Mouse (Mus musculus) frontal cortex, postnatal 14 days (tissue): ENCODE measurements around the gene Txk.

ENCODE experiments used
- DNase-seq, 2 experiments: peaks; one replicate each; pipeline ENCODE4 v3.0.0; 2022; ENCODE audit warnings: low spot score in 2 of 2

The Txk gene

GRCm38 (mm10) chr5:72752585-72752984 is at the start of gene Txk:
Gene Txk (minus strand): TSS chr5:72752777.
- no peak for DNase-seq

GRCm38 (mm10) chr5:72798563-72798962 is 46.0 kb upstream of the Txk start:
- no peak for DNase-seq

- DNase-seq: no peak
Observed at GRCm38 (mm10) chr5:72796186-72796613, 43.6 kb upstream of the Txk start.

- no peak for DNase-seq
Observed at GRCm38 (mm10) chr5:72793309-72793850, 40.8 kb upstream of the Txk start.

GRCm38 (mm10) chr5:72791789-72792188 is 39.2 kb upstream of the Txk start:
- DNase-seq: no peak

- no peak for DNase-seq
Observed at GRCm38 (mm10) chr5:72791386-72791785, 38.8 kb upstream of the Txk start.

GRCm38 (mm10) chr5:72785451-72785850 is 32.9 kb upstream of the Txk start:
- no peak for DNase-seq

- no peak for DNase-seq
Observed at GRCm38 (mm10) chr5:72784719-72785118, 32.1 kb upstream of the Txk start.

- DNase-seq: no peak
Observed at GRCm38 (mm10) chr5:72783957-72784356, 31.4 kb upstream of the Txk start.

- no peak for DNase-seq
Observed at GRCm38 (mm10) chr5:72783123-72783522, 30.5 kb upstream of the Txk start.

- no peak for DNase-seq
Observed at GRCm38 (mm10) chr5:72781776-72782175, 29.2 kb upstream of the Txk start.

- no peak for DNase-seq
Observed at GRCm38 (mm10) chr5:72776595-72776994, 24.0 kb upstream of the Txk start.

- DNase-seq: no peak
Observed at GRCm38 (mm10) chr5:72776127-72776526, 23.6 kb upstream of the Txk start.

GRCm38 (mm10) chr5:72769841-72770240 is 17.3 kb upstream of the Txk start:
- no peak for DNase-seq

- no peak for DNase-seq
Observed at GRCm38 (mm10) chr5:72763546-72763945, 11.0 kb upstream of the Txk start.

GRCm38 (mm10) chr5:72763025-72763424 is 10.4 kb upstream of the Txk start:
- no peak for DNase-seq

GRCm38 (mm10) chr5:72761758-72762157 is 9.2 kb upstream of the Txk start:
- DNase-seq: no peak

GRCm38 (mm10) chr5:72761237-72761636 is 8.7 kb upstream of the Txk start:
- DNase-seq: no peak

GRCm38 (mm10) chr5:72758925-72759924 is 6.6 kb upstream of the Txk start:
- no peak for DNase-seq

- DNase-seq: no peak
Observed at GRCm38 (mm10) chr5:72757155-72757773, 4.7 kb upstream of the Txk start.

- peak; percentile 35 to 42 for DNase-seq
Observed at GRCm38 (mm10) chr5:72755941-72756340, 3.4 kb upstream of the Txk start.

GRCm38 (mm10) chr5:72755035-72755434 is 2.5 kb upstream of the Txk start:
- no peak for DNase-seq
